Mouse (Mus musculus) heart, embryonic 11.5 days (tissue): ENCODE measurements around the gene Pfdn6. TPM values are rescaled to one million over a fixed set of nuclear protein-coding genes. Genes with fewer than 3 reads are reported as not detected.
"Not testable (repeated sequence)": the region's sequence is repeated elsewhere in the genome, so short reads cannot be mapped to it uniquely, and the experiment has no call there.

Source experiments
- ATAC-seq: fragments of 200-750 bp; cut with Nextera tagmentation; replicated peaks from 2 replicates; pipeline ENCODE4 v1.8.0; 2017; ENCODE audit warnings: moderate library complexity; ENCODE audit not compliant: insufficient number of reproducible peaks, low FRiP score, low TSS enrichment
- H3K27ac ChIP-seq: fragments of 300-500 bp; sonication (generic); 2 replicates; pipeline ENCODE4 v1.5.1; 2014; ENCODE audit warnings: mild to moderate bottlenecking, low read depth, low read length
- H3K27me3 ChIP-seq: fragments of 300-500 bp; sonication (generic); 2 replicates; pipeline ENCODE4 v1.6.1; 2014; ENCODE audit warnings: mild to moderate bottlenecking, low read length, mixed read lengths; ENCODE audit not compliant: control insufficient read depth, insufficient read depth
- H3K36me3 ChIP-seq: fragments of 300-500 bp; sonication (generic); 2 replicates; pipeline ENCODE4 v1.6.1; 2014; ENCODE audit warnings: mild to moderate bottlenecking, low read length, moderate library complexity, mixed read lengths; ENCODE audit not compliant: control insufficient read depth, insufficient read depth
- H3K4me1 ChIP-seq: fragments of 300-500 bp; sonication (generic); 2 replicates; pipeline ENCODE4 v1.6.1; 2014; ENCODE audit warnings: low read length; ENCODE audit not compliant: control insufficient read depth, insufficient read depth
- H3K4me2 ChIP-seq: fragments of 300-500 bp; sonication (generic); 2 replicates; pipeline ENCODE4 v1.6.1; 2014; ENCODE audit warnings: mild to moderate bottlenecking, moderate library complexity
- H3K4me3 ChIP-seq: fragments of 300-500 bp; sonication (generic); 2 replicates; pipeline ENCODE4 v1.5.1; 2014; ENCODE audit warnings: low read depth, low read length
- H3K9ac ChIP-seq: fragments of 300-500 bp; sonication (generic); 2 replicates; pipeline ENCODE4 v1.6.1; 2014; ENCODE audit warnings: mild to moderate bottlenecking, low read depth, low read length, moderate library complexity
- H3K9me3 ChIP-seq: fragments of 300-500 bp; sonication (generic); replicated peaks from 2 replicates; pipeline ENCODE4 v1.6.1; 2016; ENCODE audit warnings: low read length; ENCODE audit not compliant: control insufficient read depth
- WGBS: fragments of 180-500 bp; shearing (Covaris S2); extraction: QIAGEN DNeasy Blood & Tissue Kit; methylation state at CpG from one replicate; pipeline ENCODE4 v1.1.7; 2014; ENCODE audit not compliant: insufficient replicate concordance; 5-methylcytosine and 5-hydroxymethylcytosine counted together
- polyA plus RNA-seq: library from polyadenylated mRNA; unstranded; fragments of >200 nt; fragmentation: Nextera tagmentation; extraction: Ambion mirVana; gene quantifications from 2 replicates; pipeline ENCODE4 v1.2.1, GENCODE M21; 2014

Pfdn6 gene
- polyA plus RNA-seq, result 147 and 151 TPM in 2 replicates

- ATAC-seq, result peak; percentile 77
- Histone ChIP-seq H3K27ac (no peak within 1 kb of the TSS), H3K4me1 (peaks cover 13% of the 10 kb centered on the region), H3K27me3 (no peaks in the 10 kb centered on the region), H3K9ac (peak within 1 kb of the TSS; percentile 87), H3K36me3 (peaks cover 17% of the 10 kb centered on the region), H3K9me3 (no peaks in the 10 kb centered on the region), H3K4me2 (peak within 1 kb of the TSS; percentile 84), H3K4me3 (peak within 1 kb of the TSS; percentile 88)
- under 1% methylated on average over 36 of the region's 36 CpGs for WGBS
Observed at GRCm38 (mm10) chr17:33940206-33940805, at the start of gene Pfdn6, which contains the start of gene Wdr46. TSS of gene Pfdn6 (minus strand) at chr17:33940343. TSS of gene Wdr46 (plus strand) at chr17:33940660.

- not testable (repeated sequence) for ATAC-seq, H3K27ac ChIP-seq, H3K36me3 ChIP-seq, H3K9ac ChIP-seq, H3K4me2 ChIP-seq, H3K9me3 ChIP-seq, H3K4me3 ChIP-seq
- WGBS, result 8% methylated on average over 8 of the region's 8 CpGs
- Histone ChIP-seq H3K4me1 (peaks cover 12% of the 10 kb centered on the region), H3K27me3 (peaks cover 30% of the 10 kb centered on the region)
Observed at GRCm38 (mm10) chr17:33982136-33982535, 42.0 kb upstream of the Pfdn6 start.

- H3K4me1 ChIP-seq, result peaks cover 12% of the 10 kb centered on the region
- not testable (repeated sequence) for H3K36me3 ChIP-seq, H3K9me3 ChIP-seq
- H3K27me3 ChIP-seq, result peaks cover 37% of the 10 kb centered on the region
- H3K27ac ChIP-seq, result peak overlapping the region; percentile 25; the same call in 1 of the 2 replicates
- H3K9ac ChIP-seq, result peak overlapping the region; percentile 16; the same call in 1 of the 2 replicates
- H3K4me2 ChIP-seq, result peak overlapping the region; percentile 65
- peak overlapping the region; percentile 40 for H3K4me3 ChIP-seq
- WGBS, result under 1% methylated on average over 27 of the region's 27 CpGs
- ATAC-seq, result peak; percentile 87
Observed at GRCm38 (mm10) chr17:33981192-33981909, 41.2 kb upstream of the Pfdn6 start.

GRCm38 (mm10) chr17:33980181-33981035 is 40.3 kb upstream of the Pfdn6 start:
- no peaks in the 10 kb centered on the region for H3K9me3 ChIP-seq
- peaks cover 42% of the 10 kb centered on the region for H3K27me3 ChIP-seq
- peaks cover 12% of the 10 kb centered on the region for H3K4me1 ChIP-seq
- ATAC-seq, result no peak
- no peak overlapping the region for H3K9ac ChIP-seq
- H3K27ac ChIP-seq, result 0 out of 2 replicates have a peak overlapping the region, but pooled peaks have one; percentile 22
- H3K4me2 ChIP-seq, result peak overlapping the region; percentile 29
- H3K4me3 ChIP-seq, result no peak overlapping the region
- WGBS, result 74% methylated on average over 19 of the region's 19 CpGs
- H3K36me3 ChIP-seq, result no peaks in the 10 kb centered on the region

GRCm38 (mm10) chr17:33979512-33980050 is 39.4 kb upstream of the Pfdn6 start:
- 62% methylated on average over 6 of the region's 6 CpGs for WGBS

GRCm38 (mm10) chr17:33978631-33979031 is 38.5 kb upstream of the Pfdn6 start:
- Histone ChIP-seq H3K4me3 (peak overlapping the region; percentile 38), H3K27me3 (peaks cover 42% of the 10 kb centered on the region), H3K4me2 (peak overlapping the region; percentile 71), H3K27ac (no peak overlapping the region), H3K9ac (peak overlapping the region; percentile 39), H3K36me3 (no peaks in the 10 kb centered on the region), H3K9me3 (no peaks in the 10 kb centered on the region), H3K4me1 (peaks cover 12% of the 10 kb centered on the region)
- ATAC-seq, result peak; percentile 77
- 0% methylated on average over 17 of the region's 17 CpGs for WGBS

More at GRCm38 (mm10) chr17:33979512-33980050, 39.4 kb upstream of the Pfdn6 start:
- Histone ChIP-seq H3K4me2 (no peak overlapping the region), H3K27me3 (peaks cover 42% of the 10 kb centered on the region), H3K9me3 (no peaks in the 10 kb centered on the region), H3K27ac (no peak overlapping the region), H3K4me3 (no peak overlapping the region), H3K9ac (no peak overlapping the region), H3K36me3 (no peaks in the 10 kb centered on the region), H3K4me1 (peaks cover 12% of the 10 kb centered on the region)
- no peak for ATAC-seq

- Histone ChIP-seq H3K27ac (no peak overlapping the region), H3K4me1 (peaks cover 12% of the 10 kb centered on the region), H3K9ac (peak overlapping the region; percentile 39), H3K9me3 (no peaks in the 10 kb centered on the region), H3K4me3 (peak overlapping the region; percentile 38), H3K27me3 (peaks cover 42% of the 10 kb centered on the region), H3K4me2 (peak overlapping the region; percentile 71), H3K36me3 (no peaks in the 10 kb centered on the region)
- no peak for ATAC-seq
- 2% methylated on average over 57 of the region's 57 CpGs for WGBS
Observed at GRCm38 (mm10) chr17:33977861-33978557, 37.9 kb upstream of the Pfdn6 start.
